Mouse (Mus musculus): Measurements from ENCODE around the gene Acacb.
A peak's percentile ranks its signal among the peaks of the same experiment; 100 is the strongest.

Gene Acacb

DNA sequence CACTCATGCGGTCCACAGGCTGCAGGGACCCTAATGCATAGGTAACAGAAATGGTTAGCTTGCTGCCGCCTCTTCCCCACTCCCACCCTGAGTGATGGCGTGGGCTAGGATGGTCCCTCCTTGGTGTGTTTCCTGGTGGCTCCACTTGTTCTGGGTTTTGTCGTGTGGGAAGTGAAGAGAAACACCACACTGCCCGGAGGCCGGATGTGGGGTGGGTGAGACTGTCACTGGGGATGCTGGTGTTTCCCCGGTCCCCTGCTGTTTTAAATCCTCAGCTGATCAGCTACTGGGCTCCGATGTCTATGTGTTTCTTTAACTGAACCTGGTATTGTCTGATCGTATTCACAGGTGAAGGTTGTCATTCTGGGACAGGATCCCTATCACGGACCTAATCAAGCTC is 10.8 kb upstream of the Acacb start:
- no peak for DNase-seq (ENCODE audit: low spot score in 2 of 2)

- DNase-seq (ENCODE audit: low spot score in 2 of 2), result no peak
Measured at GRCm38 (mm10) chr5:114137481-114138276, 8.7 kb upstream of the Acacb start.

DNA sequence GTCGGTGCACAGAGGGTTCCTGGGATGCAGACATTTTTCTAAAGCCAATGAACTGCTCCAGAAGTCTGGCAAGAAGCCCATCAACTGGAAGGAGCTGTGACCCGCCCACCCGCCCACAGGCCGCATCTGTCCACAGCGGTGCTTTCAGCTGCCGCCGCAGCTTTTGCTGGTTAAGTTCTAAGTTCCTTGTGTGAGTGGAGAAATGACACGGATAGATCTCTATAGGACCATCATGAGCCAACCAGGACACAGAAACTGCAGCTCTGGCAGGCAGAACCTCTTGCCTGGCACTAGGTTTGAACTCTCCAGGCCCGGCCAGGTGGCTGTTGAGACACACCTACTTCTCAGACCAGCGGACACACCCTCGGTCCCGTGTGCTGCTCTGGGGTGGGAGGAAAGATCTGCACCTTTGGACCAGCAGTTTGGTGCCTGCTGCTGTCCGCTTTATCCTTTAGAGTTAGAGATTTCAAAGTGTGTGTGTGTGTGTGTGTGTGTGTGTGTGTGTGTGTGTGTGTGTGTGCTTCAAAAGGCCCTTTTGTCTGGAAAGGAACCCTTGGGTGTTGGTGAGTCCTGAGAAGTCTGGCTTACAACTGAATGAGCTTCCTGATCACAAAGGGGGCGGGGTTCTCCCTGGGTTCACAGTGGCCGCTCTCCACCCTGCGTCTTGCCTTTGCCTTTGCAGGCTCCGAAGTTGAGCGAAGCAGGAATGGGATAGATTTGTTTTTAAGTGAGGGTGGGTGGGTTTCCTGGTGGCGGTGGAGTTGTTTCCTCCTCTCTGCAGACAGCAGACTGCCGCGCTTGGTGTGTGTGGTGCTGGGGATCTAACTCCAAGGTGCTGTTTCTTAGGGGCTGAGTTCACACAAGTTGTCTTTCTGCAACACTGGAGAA is 7.8 kb upstream of the Acacb start:
- no peak for DNase-seq (ENCODE audit: low spot score in 2 of 2)

DNA sequence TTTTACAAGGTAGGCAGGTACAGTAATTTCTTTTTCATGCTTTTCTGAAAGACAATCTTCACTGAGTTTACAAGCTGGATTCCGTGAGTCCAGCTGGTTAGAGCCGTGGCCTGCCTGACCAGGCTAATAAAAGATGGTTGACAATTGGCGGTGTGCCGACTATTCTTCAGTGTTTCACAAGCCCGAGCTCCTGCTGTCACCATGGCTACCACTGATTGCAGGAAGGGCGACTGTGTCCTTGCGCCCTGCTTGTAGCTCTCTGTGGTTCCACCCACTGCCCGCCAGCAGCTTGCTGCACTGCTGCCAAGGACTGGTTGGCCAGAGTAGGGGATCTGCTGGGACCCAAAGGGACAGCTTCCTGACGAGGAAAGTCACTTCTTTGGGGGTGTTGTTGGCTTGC is 7.2 kb upstream of the Acacb start:
- DNase-seq (ENCODE audit: low spot score in 2 of 2), result peak in 1 of 2 experiments; percentile 42

GRCm38 (mm10) chr5:114147043-114147972 is 973 bp downstream of the Acacb start:
- no peak for DNase-seq (ENCODE audit: low spot score in 2 of 2)

DNA sequence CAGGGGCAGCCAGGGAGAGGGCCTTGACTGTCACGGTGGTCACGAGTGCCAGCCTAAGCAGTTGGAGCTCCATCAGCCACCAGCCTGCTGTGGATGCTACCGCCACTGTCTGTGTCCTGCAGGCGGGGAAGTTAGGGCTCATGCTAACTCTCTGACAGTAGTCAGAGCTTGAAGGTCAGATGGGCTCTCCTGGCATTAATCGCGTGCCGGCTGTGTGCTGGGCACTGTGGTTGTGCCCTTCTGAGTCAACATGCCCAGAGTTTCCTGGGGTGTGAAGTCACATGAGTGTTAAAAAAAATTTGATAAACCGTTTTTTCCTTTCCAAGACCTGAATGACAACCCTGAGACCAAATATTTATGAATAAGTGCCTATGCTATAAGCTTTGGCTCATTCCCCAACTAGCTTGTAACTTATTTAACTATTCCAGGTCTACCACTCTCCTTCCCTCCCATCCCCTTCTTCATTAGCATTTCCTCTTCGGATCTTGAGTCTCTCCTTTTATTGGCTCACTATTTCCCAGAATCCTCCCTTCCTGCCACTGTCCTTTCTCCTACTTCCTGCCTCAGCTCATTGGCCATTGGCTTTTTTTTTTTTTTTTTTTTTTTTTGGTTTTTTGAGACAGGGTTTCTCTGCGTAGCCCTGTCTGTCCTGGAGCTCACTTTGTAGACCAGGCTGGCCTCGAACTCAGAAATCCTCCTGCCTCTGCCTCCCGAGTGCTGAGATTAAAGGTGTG is 6.2 kb downstream of the Acacb start:
- DNase-seq (ENCODE audit: low spot score in 2 of 2), result no peak

GRCm38 (mm10) chr5:114153490-114153889 is 7.2 kb downstream of the Acacb start:
- DNase-seq (ENCODE audit: low spot score in 2 of 2), result no peak

GRCm38 (mm10) chr5:114154765-114155164 is 8.4 kb downstream of the Acacb start:
- no peak for DNase-seq (ENCODE audit: low spot score in 2 of 2)

DNA sequence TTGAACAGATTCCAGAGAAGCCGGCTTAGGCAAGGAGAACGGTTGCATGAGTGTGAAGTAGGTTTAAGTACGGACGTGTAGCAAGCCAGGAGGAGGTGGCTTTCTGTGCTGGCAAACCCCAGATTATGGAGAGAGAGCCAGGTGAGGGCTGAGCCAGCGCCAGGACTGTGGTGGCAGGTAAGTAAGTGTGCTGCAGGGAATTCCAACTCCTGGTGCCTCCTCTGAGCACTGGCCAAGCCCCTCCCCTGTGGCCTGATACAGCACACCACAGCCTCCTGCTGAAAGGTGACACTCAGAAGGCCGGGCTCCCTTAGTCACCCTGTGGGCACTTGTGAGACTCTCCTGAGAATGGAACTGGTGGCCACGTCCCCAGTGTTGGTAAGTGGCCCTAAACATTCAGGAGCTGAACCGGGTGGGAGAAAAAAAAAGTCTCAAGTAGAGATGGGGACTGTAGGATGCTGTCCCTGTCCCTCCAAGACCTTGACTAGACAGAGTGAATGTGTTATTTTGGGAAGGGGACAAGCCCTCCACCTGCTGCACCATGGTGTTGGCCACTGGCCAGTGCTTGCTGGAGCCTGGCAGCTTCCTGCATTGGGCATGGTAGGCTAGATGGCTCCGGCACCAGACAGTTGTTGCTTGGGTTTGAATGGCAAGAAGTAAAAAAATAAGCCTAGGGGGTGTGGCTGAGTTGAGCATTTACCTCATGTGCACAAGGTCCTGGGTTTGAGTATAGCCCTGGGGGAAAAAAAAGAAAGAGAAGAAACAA is 9.0 kb downstream of the Acacb start:
- DNase-seq (ENCODE audit: low spot score in 2 of 2), result no peak

DNA sequence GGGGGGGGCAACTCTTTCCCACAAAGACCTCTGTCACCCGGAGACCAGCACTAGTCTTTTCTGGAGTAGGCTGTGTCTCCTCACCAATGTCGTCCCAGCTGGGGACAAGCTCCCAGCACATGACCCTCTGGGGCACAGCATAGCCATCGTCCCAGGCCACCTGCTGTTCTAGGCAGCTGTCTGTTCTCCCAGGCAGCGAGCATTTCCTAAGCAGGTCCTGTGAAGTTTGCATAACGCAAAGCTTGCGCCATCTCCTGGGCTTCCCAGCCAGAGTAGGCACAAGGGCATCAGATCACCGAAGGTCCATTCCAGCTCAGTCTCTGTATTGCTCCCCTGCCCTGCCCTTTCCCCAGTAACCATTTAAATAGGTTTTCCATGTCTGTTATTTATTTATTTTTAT is 10.9 kb downstream of the Acacb start:
- DNase-seq (ENCODE audit: low spot score in 2 of 2), result no peak

DNA sequence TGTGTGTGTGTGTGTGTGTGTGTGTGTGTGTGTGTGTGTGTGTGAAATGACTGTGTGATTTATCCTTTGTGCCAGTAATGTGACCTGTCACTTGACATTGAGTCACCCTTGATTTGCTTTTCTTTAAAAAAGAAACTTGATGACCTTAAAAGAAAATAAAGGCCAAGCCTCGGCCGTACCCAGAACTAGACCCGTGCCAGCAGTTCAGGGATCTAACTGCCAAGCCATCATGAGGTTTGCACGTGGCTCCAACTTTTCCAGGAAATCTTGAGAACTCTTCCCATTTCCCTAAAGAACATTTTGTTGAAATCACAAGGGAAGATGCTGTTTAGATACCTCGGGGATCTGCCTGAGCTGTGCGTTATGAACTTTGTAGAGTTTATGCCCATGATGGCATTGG is 15.1 kb downstream of the Acacb start:
- no peak for DNase-seq (ENCODE audit: low spot score in 2 of 2)

DNA sequence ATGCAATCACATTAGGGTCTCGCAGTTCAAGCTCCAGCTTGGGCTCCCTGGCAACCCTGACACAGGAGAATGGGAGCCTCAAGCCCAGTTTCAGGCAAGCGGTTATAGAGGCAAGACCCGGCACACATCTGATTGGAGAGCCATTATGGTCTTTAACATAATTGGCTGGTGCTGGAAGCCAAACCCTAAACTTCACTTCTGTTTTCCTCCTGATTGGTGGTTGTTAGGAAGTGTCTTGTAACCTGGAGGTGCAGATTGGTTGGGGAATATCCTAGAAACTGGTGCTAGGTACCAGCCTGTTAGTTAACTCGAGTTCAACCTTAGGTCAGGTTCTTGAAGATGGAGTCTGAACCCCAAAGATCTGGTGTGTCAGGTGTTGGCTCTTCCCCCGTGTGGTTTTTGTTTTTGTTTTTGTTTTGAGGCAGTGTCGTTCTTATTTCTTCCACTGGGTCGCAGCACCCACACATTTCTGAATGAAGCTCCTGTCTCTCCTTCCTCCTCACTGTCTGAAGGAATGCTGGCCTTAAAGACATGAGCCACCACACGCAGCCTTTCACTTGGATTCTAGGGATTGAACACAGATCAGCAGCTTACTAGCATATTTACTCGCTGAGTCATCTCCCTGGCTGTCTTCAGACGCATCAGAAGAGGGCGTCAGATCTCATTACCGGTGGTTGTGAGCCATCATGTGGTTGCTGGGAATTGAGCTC is 15.9 kb downstream of the Acacb start:
- no peak for DNase-seq (ENCODE audit: low spot score in 2 of 2)

- DNase-seq (ENCODE audit: low spot score in 2 of 2), result no peak
Measured at GRCm38 (mm10) chr5:114163117-114163696, 16.9 kb downstream of the Acacb start.

GRCm38 (mm10) chr5:114170345-114170744 is 24.0 kb downstream of the Acacb start:
- DNase-seq (ENCODE audit: low spot score in 2 of 2), result no peak

DNA sequence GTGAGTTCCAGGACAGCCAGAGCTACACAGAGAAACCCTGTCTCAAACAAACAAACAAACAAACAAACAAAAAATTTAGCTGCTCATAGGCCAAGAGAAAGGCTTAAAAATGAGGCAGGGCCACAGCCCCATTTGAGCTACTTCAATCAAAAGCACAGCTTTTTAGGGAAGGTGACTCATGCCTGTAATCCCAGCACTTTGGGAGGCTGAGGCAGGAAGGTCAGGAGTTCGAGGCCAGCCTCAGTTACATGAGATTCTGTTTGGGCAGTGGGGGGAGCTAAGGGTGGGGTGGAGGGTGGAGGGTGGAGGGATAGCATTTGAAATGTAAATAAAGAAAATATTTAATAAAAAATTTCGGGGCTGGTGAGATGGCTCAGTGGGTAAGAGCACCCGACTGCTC is 26.6 kb downstream of the Acacb start:
- no peak for DNase-seq (ENCODE audit: low spot score in 2 of 2)

- no peak for DNase-seq (ENCODE audit: low spot score in 2 of 2)
Measured at GRCm38 (mm10) chr5:114173458-114173857, 27.1 kb downstream of the Acacb start.

GRCm38 (mm10) chr5:114173877-114174581 is 27.7 kb downstream of the Acacb start:
- no peak for DNase-seq (ENCODE audit: low spot score in 2 of 2)

DNA sequence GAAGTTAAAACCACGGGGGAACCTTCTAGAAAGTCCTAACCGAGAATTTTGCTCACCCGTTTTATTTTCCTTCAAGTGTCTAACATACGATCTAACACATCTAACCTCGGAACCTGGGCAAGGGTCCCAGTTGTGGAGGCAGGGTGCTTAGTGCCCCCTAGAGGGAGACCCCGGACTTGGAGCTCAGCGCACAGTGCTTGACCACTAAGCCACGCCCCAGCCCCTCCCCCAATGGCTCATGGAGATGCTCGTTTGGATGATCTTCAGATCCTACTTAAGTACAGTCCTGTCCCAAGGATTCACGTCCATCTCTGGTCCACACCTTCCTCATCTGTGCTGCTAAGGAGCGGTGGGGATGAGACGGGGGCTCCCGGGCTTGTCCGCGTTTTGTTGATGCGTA is 28.3 kb downstream of the Acacb start:
- no peak for DNase-seq (ENCODE audit: low spot score in 2 of 2)

Measured in urinary bladder, adult 18-20 months (tissue).